In the genomic region with DNA sequence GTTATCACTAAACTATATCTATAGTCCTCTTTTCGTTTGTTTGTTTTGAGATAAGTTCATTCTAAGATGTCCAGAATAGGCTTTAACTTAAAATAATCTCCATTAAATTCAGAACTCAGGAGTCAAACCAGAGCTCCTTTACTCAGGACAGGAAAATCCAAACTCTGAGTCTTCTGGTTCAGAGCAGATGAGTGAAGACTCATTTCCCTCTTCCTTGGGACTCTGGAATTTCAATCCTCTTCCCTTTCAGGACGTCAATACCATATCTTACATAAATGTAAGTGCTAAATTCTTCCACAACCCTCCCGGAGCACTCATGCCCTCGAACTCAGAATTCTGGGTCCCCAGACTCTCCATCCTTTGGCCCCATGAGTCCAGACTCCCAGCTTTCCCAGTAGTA, we compare ENCODE assay signal across 7 mouse cellular contexts. TPM values are rescaled to one million over a fixed set of nuclear protein-coding genes. Genes with fewer than 3 reads are reported as not detected.
DNase-seq lines count a peak whose midpoint lies in the region; ATAC-seq and TF ChIP-seq lines count a peak whose summit lies in the region.

No protein-coding gene starts in this region.

- no peaks in the 10 kb centered on the region for H3K27me3 ChIP-seq in megakaryocyte, embryonic 14.5 days (replicated peaks)
- H3K27me3 ChIP-seq in forebrain, embryonic 10.5 days (ENCODE audit: poor library complexity, severe bottlenecking) = peaks cover 27% of the 10 kb centered on the region
- H3K27me3 ChIP-seq in limb, embryonic 14.5 days (ENCODE audit: control insufficient read depth, insufficient read depth, low read length) = no peaks in the 10 kb centered on the region
- no peaks in the 10 kb centered on the region for H3K27me3 ChIP-seq in stomach, embryonic 15.5 days (replicated peaks)

- H3K27ac ChIP-seq in forebrain, embryonic 10.5 days = peak overlapping the region; percentile 95
- peak overlapping the region; percentile 94 for H3K27ac ChIP-seq in limb, embryonic 14.5 days (replicated peaks; ENCODE audit: low read depth, low read length)
- peak overlapping the region; percentile 100 for H3K27ac ChIP-seq in stomach, embryonic 15.5 days

- peaks cover 63% of the 10 kb centered on the region for H3K4me1 ChIP-seq in megakaryocyte, embryonic 14.5 days
- peaks cover 48% of the 10 kb centered on the region for H3K4me1 ChIP-seq in forebrain, embryonic 10.5 days
- peaks cover 22% of the 10 kb centered on the region for H3K4me1 ChIP-seq in limb, embryonic 14.5 days (ENCODE audit: control insufficient read depth, insufficient read depth, low read length)
- peaks cover 30% of the 10 kb centered on the region for H3K4me1 ChIP-seq in stomach, embryonic 15.5 days

- peaks cover 49% of the 10 kb centered on the region for H3K36me3 ChIP-seq in megakaryocyte, embryonic 14.5 days (replicated peaks; ENCODE audit: low read length)
- peaks cover 23% of the 10 kb centered on the region for H3K36me3 ChIP-seq in forebrain, embryonic 10.5 days (replicated peaks)
- H3K36me3 ChIP-seq in limb, embryonic 14.5 days (ENCODE audit: control insufficient read depth, insufficient read depth, low read length) = peaks cover 19% of the 10 kb centered on the region
- H3K36me3 ChIP-seq in stomach, embryonic 15.5 days = peaks cover 18% of the 10 kb centered on the region; the same call in 1 of the 2 replicates

- 6% methylated on average over 4 of the region's 4 CpGs for WGBS in forebrain, embryonic 10.5 days
- 4% methylated on average over 4 of the region's 4 CpGs for WGBS in limb, embryonic 14.5 days
- WGBS in stomach, embryonic 15.5 days = 3% methylated on average over 4 of the region's 4 CpGs

- no peak for ATAC-seq in megakaryocyte, adult 5-6 weeks (ENCODE audit: poor library complexity, severe bottlenecking)
- ATAC-seq in limb, embryonic 14.5 days (ENCODE audit: low FRiP score, low read depth) = no peak
- no peak for ATAC-seq in stomach, embryonic 15.5 days (ENCODE audit: insufficient read depth, low FRiP score, low read depth)

- no peak for TF ChIP-seq POLR2A in limb, embryonic 14.5 days (IDR thresholded peaks at IDR 0.05; ENCODE audit: borderline replicate concordance, extremely low read depth, insufficient read depth, insufficient read length)

- H3K4me3 ChIP-seq in megakaryocyte, embryonic 14.5 days (replicated peaks) = peak overlapping the region; percentile 97
- H3K4me3 ChIP-seq in forebrain, embryonic 10.5 days = peak overlapping the region; percentile 89
- H3K4me3 ChIP-seq in limb, embryonic 14.5 days (replicated peaks; ENCODE audit: low read length) = peak overlapping the region; percentile 96
- H3K4me3 ChIP-seq in stomach, embryonic 15.5 days (replicated peaks) = peak overlapping the region; percentile 87

- peak overlapping the region; percentile 91 for H3K4me2 ChIP-seq in limb, embryonic 14.5 days (replicated peaks; ENCODE audit: low read depth, low read length, severe bottlenecking)
- H3K4me2 ChIP-seq in stomach, embryonic 15.5 days = peak overlapping the region; percentile 90

- no peaks in the 10 kb centered on the region for H3K9me3 ChIP-seq in megakaryocyte, embryonic 14.5 days
- H3K9me3 ChIP-seq in forebrain, embryonic 10.5 days = no peaks in the 10 kb centered on the region
- no peaks in the 10 kb centered on the region for H3K9me3 ChIP-seq in limb, embryonic 14.5 days (ENCODE audit: control insufficient read depth, low read length)
- no peaks in the 10 kb centered on the region for H3K9me3 ChIP-seq in stomach, embryonic 15.5 days

- DNase-seq in forebrain, embryonic 10.5 days (ENCODE audit: extremely low spot score, low spot score) = no peak
- DNase-seq in limb, embryonic 14.5 days (ENCODE audit: low spot score) = no peak
- no peak for DNase-seq in cerebellum, adult 11 months
- DNase-seq in testis, postnatal 14 days (ENCODE audit: low spot score) = no peak

- peak overlapping the region; percentile 32 for H3K9ac ChIP-seq in limb, embryonic 14.5 days (ENCODE audit: low read depth, low read length, severe bottlenecking)
- peak overlapping the region; percentile 37; the same call in 1 of the 2 replicates for H3K9ac ChIP-seq in stomach, embryonic 15.5 days

RNA-seq across cellular contexts. Expression of a gene that starts 0.6 kb away (rescaled TPM):
- polyA plus RNA-seq in megakaryocyte, embryonic 14.5 days (2012; ENCODE audit: insufficient read depth, low replicate concordance) = 219 and 387 TPM in 2 replicates
- total RNA-seq in megakaryocyte, adult 5-6 weeks (2015) = 22.2 and 23.0 TPM in 2 replicates
- total RNA-seq in megakaryocyte, adult 5-6 weeks (2017) = 9.6 and 12.2 TPM in 2 replicates
- 39.9 and 41.0 TPM in 2 replicates for polyA plus RNA-seq in forebrain, embryonic 10.5 days (2016; fragmentation: Nextera tagmentation; extraction: Ambion mirVana)
- 114 and 135 TPM in 2 replicates for polyA plus RNA-seq in limb, embryonic 14.5 days (2012; rRNA removed)
- 50.7 and 58.3 TPM in 2 replicates for polyA plus RNA-seq in limb, embryonic 14.5 days (2014; fragmentation: Nextera tagmentation; extraction: Ambion mirVana)
- polyA plus RNA-seq in stomach, embryonic 15.5 days (2015; fragmentation: Nextera tagmentation; extraction: Ambion mirVana) = 32.4 and 39.3 TPM in 2 replicates

RNA-seq across cellular contexts. Expression of a gene that starts 1.0 kb away (rescaled TPM):
- polyA plus RNA-seq in megakaryocyte, embryonic 14.5 days (2012; ENCODE audit: insufficient read depth, low replicate concordance) = 26.5 and 83.1 TPM in 2 replicates
- 77.1 and 78.6 TPM in 2 replicates for total RNA-seq in megakaryocyte, adult 5-6 weeks (2015)
- 12.7 and 14.1 TPM in 2 replicates for total RNA-seq in megakaryocyte, adult 5-6 weeks (2017)
- polyA plus RNA-seq in forebrain, embryonic 10.5 days (2016; fragmentation: Nextera tagmentation; extraction: Ambion mirVana) = 15.0 and 16.8 TPM in 2 replicates
- 53.8 and 60.9 TPM in 2 replicates for polyA plus RNA-seq in limb, embryonic 14.5 days (2012; rRNA removed)
- polyA plus RNA-seq in limb, embryonic 14.5 days (2014; fragmentation: Nextera tagmentation; extraction: Ambion mirVana) = 42.8 and 43.7 TPM in 2 replicates
- 58.0 and 59.8 TPM in 2 replicates for polyA plus RNA-seq in stomach, embryonic 15.5 days (2015; fragmentation: Nextera tagmentation; extraction: Ambion mirVana)

RNA-seq across cellular contexts. Expression of a gene that starts 18.2 kb away (rescaled TPM):
- 44.7 and 73.7 TPM in 2 replicates for polyA plus RNA-seq in megakaryocyte, embryonic 14.5 days (2012; ENCODE audit: insufficient read depth, low replicate concordance)
- 16.8 and 18.7 TPM in 2 replicates for total RNA-seq in megakaryocyte, adult 5-6 weeks (2015)
- total RNA-seq in megakaryocyte, adult 5-6 weeks (2017) = 14.1 and 17.7 TPM in 2 replicates
- 80.7 and 83.9 TPM in 2 replicates for polyA plus RNA-seq in forebrain, embryonic 10.5 days (2016; fragmentation: Nextera tagmentation; extraction: Ambion mirVana)
- polyA plus RNA-seq in limb, embryonic 14.5 days (2012; rRNA removed) = 81.3 and 104 TPM in 2 replicates
- polyA plus RNA-seq in limb, embryonic 14.5 days (2014; fragmentation: Nextera tagmentation; extraction: Ambion mirVana) = 54.9 and 62.9 TPM in 2 replicates
- 47.3 and 47.7 TPM in 2 replicates for polyA plus RNA-seq in stomach, embryonic 15.5 days (2015; fragmentation: Nextera tagmentation; extraction: Ambion mirVana)

RNA-seq across cellular contexts. Expression of a gene that starts 19.3 kb away (rescaled TPM):
- 44.2 and 87.0 TPM in 2 replicates for polyA plus RNA-seq in megakaryocyte, embryonic 14.5 days (2012; ENCODE audit: insufficient read depth, low replicate concordance)
- 60.8 and 76.8 TPM in 2 replicates for total RNA-seq in megakaryocyte, adult 5-6 weeks (2015)
- 84.8 and 89.4 TPM in 2 replicates for total RNA-seq in megakaryocyte, adult 5-6 weeks (2017)
- 70.5 and 76.0 TPM in 2 replicates for polyA plus RNA-seq in forebrain, embryonic 10.5 days (2016; fragmentation: Nextera tagmentation; extraction: Ambion mirVana)
- polyA plus RNA-seq in limb, embryonic 14.5 days (2012; rRNA removed) = 142 and 168 TPM in 2 replicates
- 92.5 and 92.7 TPM in 2 replicates for polyA plus RNA-seq in limb, embryonic 14.5 days (2014; fragmentation: Nextera tagmentation; extraction: Ambion mirVana)
- 89.5 and 94.4 TPM in 2 replicates for polyA plus RNA-seq in stomach, embryonic 15.5 days (2015; fragmentation: Nextera tagmentation; extraction: Ambion mirVana)

RNA-seq across cellular contexts. Expression of a gene that starts 30.4 kb away (rescaled TPM):
- 7.0 and 74.9 TPM in 2 replicates for polyA plus RNA-seq in megakaryocyte, embryonic 14.5 days (2012; ENCODE audit: insufficient read depth, low replicate concordance)
- total RNA-seq in megakaryocyte, adult 5-6 weeks (2015) = 48.4 and 55.7 TPM in 2 replicates
- 40.0 and 42.9 TPM in 2 replicates for total RNA-seq in megakaryocyte, adult 5-6 weeks (2017)
- polyA plus RNA-seq in forebrain, embryonic 10.5 days (2016; fragmentation: Nextera tagmentation; extraction: Ambion mirVana) = 909 and 984 TPM in 2 replicates
- 607 and 720 TPM in 2 replicates for polyA plus RNA-seq in limb, embryonic 14.5 days (2012; rRNA removed)
- 166 and 187 TPM in 2 replicates for polyA plus RNA-seq in limb, embryonic 14.5 days (2014; fragmentation: Nextera tagmentation; extraction: Ambion mirVana)
- polyA plus RNA-seq in stomach, embryonic 15.5 days (2015; fragmentation: Nextera tagmentation; extraction: Ambion mirVana) = 396 and 430 TPM in 2 replicates
